Mouse (Mus musculus) telencephalon, adult 2 months (tissue): ENCODE measurements at regions not wholly inside any gene's neighbourhood (a gene's known extent, or its start where the extent isn't known, plus 50 kb on each side); places are given as distances from the start of the nearest gene placed in this dataset.

Experiments used
- DNase-seq: peaks from one replicate; pipeline ENCODE4 v3.0.0-alpha.2; 2011; ENCODE audit warnings: low read depth, low spot score

DNA sequence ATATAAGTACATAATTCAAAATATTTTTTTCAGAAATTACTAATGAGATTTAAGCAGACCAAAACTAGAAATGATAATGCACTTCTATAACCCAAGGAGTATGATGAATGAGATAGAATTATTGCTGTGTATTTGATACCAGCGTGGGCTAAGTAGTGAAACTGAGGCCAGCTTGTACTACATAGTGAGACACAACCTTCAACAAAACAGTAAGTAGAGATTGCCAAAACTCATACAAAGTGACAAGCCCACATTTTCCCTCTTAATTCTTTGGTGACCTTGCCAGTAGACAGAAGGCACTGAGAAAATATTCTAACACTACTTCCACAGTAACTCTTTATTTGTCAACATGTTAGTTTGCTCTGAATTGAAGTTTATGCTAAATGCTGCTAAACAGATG, 84.8 kb downstream of the 4933402E13Rik start:
- no peak for DNase-seq

GRCm38 (mm10) chrX:62410901-62411300, 56.9 kb upstream of the 4931400O07Rik start:
- DNase-seq: peak; percentile 21
